Mouse (Mus musculus) MN1 (cell line): Measurements from ENCODE around the gene Il2rg.
A peak's percentile ranks its signal among the peaks of the same experiment; 100 is the strongest.

ENCODE experiments used
- DNase-seq: peaks from one replicate; pipeline ENCODE4 v3.0.0-alpha.2; 2016; ENCODE audit warnings: low spot score

Il2rg gene

GRCm38 (mm10) chrX:101268025-101268754 is at the start of gene Il2rg:
Il2rg (minus strand) TSS chrX:101268255.
- DNase-seq = no peak

GRCm38 (mm10) chrX:101313625-101314359 is 45.7 kb upstream of the Il2rg start:
- no peak for DNase-seq

GRCm38 (mm10) chrX:101309299-101309698 is 41.2 kb upstream of the Il2rg start:
- DNase-seq = no peak

- DNase-seq = no peak
Measured at GRCm38 (mm10) chrX:101304646-101305045, 36.6 kb upstream of the Il2rg start.

- no peak for DNase-seq
Measured at GRCm38 (mm10) chrX:101301654-101302053, 33.6 kb upstream of the Il2rg start.

DNA sequence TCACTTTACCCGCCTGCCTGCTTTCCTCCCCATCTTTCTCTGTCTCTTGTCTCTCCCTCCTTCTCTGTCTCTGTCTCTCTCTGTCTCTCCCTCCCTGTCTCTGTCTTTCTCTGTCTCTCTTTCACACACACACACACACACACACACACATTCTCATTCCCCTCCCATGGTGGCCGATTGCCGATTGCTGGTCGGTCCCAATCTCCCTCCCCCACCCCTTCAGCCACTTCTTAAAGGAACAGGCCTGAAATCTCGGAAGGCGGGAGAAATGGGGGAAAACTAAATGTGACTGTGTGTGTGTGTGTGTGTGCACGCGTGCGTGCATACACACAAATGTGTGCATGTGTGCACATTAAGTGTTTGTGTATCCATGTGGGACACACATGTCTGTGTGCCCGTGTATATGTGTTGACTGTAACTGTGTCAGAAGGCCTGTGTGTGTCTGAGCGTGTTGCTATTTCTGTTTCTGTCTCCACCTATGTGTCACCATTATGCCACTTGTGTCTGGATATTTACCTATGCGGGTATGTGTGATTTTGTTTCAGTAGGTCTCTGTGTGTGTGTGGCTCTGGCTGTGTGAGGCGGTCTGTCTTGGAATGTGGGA is 32.5 kb upstream of the Il2rg start:
- DNase-seq = no peak

DNA sequence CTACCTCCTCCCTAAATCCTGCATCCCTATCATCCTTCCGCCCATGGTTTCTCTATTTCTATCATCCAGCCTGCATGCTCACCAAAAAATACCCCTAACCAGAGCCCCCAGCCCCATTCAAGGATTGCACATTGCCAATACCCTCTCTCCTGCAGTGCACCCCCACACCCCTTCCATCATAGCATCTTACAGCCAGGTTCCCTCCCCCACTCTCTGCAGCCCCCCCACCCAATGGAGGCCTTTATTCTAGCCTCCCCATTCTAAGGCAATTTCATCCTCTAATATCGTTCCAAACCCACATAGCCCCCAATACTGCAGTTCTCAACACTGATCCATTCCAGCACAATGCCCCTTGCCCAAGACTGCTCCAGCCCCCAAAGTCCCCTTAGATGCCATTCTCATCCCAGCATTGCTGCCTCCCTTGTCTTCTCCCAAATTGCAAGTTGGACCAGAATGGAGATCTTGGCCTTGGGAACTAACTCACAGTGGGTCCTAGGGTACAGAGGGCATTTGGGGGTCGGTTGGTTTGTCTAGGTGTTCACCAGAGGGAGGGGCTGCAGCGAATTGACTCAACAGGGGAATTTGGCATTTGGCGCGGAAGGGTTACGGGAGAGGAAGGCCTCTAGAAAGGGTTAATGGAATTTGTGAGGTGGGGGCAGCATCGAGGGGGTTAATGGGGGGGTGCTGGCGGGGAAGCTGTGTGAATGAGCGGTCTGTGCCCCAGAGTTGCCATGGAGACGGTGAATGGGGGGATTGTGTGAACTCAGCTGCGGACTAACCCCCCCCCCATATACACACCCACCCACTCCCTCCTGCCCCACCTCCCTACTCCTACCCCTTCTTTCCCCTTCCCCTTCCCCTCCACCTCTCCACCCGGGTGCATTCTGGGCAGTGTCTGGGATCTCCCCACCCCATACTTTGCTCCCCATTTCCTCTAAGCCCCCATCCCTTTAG is 31.7 kb upstream of the Il2rg start:
- no peak for DNase-seq

GRCm38 (mm10) chrX:101299055-101299454 is 31.0 kb upstream of the Il2rg start, which contains the start of gene Nlgn3:
Nlgn3 (plus strand) TSS chrX:101299168.
- no peak for DNase-seq

GRCm38 (mm10) chrX:101290111-101290510 is 22.1 kb upstream of the Il2rg start:
- DNase-seq = no peak

DNA sequence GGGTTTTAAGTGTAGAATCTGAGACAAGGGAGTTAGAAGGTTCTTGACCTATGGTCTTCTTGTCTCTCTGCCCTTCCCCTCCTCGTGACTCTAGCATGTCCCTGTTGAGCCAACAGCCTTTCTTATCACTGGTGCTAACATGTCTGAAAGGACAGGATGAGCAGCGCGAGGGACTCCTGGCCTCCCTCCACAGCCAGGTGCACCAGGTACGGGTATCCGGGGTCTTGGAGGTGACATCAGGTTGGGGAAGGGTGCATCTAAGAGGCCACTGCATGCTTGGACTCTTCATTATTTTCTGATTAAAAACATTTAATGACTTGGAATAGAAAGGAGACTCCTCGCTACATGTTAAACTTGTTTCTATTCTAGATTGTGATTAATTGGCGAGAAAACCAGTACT is 21.0 kb upstream of the Il2rg start:
- DNase-seq = no peak

- DNase-seq = no peak
Measured at GRCm38 (mm10) chrX:101288432-101288831, 20.4 kb upstream of the Il2rg start.

GRCm38 (mm10) chrX:101287543-101287942 is 19.5 kb upstream of the Il2rg start:
- no peak for DNase-seq

DNA sequence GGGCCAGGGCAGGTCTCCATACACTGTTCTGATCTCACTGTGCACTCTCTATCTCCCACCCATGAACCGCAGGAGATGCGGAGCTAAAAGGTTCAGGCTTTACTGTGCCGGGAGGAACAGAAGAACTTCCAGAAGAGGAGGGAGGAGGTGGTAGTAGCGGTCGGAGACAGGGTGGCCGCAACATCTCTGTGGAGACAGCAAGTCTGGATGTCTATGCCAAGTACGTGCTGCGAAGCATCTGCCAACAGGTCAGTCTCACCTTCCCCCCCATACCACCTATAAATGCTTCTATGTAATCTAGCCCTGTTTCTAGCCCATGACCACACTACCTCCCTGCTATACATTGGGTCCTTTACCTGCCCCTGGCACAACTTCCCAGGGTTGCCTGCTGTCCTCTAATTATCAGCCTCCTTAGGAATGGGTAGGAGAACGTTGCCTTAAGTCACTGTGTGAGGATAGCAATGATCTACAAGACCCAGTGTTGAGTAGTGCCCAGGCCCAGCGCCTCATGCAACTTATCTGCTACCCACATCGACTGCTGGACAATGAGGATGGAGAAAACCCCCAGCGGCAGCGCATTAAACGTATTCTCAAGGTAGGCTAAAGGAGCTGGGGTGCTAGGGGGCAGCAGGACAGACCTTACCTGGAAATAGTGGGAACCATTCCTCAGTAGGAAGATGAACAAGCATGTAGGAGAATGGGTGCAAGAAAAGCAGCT is 18.1 kb upstream of the Il2rg start:
- no peak for DNase-seq

DNA sequence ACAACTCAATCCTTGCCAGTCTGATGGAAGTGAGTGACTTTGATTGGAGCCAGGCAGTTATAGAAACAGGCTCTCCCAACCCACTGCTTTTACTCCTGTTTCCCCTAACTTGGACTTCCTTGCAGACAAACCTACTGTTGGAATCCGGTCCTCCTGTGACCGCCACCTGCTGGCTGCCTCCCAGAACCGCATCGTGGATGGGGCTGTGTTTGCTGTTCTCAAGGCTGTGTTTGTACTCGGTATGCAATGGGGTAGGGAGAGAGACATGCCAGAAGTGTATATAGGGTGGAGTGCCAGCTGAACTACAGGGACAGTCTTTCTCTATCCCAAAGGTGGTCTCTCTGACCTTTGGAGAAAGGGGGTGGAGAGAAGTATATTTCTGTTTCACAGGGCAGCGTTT is 17.5 kb upstream of the Il2rg start:
- DNase-seq = peak; percentile 37

DNA sequence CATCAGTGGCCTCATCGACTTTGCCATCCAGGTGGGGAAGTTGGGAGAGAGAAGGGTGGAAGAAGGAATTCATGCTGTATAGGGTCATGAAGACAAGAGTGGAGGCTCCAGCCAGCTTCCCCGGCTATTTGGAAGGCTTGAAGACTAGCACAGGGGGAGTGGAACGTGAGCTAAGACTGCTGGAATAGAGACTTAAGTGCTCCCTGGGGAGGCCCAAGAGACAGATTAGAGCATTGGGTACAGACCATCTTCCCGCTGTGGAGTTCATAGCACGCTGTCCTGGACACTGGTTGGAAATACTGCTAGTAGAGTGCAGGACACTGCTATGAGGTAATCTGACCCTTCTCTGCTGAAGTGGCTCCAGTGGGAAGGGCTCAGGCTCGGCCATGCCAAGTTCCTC is 14.8 kb upstream of the Il2rg start:
- DNase-seq = no peak

DNA sequence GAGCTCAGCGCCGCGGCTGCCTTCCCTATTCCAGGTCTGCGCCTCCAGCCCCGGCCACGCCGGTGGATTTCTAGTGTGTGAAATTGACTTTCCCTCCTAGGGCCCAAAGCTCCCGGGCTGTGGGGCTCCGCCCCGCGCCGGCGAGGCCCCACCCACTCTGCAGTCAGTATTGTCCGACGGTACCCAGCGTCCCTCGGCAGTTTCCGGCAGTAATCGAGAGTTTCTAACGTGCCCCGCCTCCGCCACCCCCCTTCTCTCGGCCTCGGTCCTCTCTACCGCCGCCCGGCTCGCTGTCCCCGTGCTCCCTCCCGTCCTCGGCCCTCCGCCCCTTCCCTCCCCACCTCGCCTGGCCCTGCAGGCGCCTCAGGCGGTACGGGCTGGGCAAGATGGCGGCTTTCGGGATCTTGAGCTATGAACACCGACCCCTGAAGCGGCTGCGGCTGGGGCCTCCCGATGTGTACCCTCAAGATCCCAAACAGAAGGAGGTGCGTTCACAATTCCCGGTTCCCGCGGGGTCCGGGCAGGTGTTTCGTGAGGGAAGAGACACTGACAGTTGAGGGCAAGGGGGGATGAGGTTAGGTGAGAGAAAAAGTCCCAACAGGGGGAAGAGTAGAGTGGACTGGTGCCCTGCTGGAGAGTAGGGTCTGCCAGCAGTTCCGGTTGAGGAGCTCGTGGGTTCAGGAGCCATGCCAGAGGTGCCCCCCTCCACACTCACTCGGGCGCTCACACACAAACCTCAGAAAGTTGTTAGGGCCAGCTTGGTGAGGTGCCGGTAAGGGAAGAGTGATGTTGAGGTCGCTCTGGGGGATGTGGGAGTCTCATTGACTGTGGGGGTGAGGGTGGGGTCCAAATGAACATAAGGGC is 6.1 kb upstream of the Il2rg start, which contains the start of gene Med12:
Gene Med12, plus strand, starts transcription at position 156 of the 864 bp plus-strand sequence.
- peak; percentile 87 for DNase-seq

DNA sequence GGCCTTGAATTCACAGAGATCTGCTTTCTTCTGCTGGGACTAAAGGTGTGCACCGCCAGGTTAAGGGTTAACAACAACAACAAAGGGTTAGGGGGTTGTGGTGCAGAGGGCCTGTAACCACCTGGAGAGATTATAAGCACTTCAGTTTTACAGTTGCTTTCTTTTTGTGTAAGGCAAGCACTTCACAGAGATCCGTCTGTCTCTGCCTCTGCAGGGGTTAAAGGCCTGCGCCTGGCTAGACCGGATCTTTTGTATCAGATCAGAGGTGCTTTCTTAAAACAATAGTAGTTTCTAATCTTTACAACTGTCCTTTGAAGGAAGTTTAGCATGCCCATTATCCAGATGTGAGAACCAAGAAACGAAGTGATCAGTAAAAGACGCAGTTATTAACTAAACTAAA is 5.4 kb upstream of the Il2rg start:
- no peak for DNase-seq

- DNase-seq = no peak
Measured at GRCm38 (mm10) chrX:101268755-101269124, 685 bp upstream of the Il2rg start, which contains the start of gene Gm20489. Gm20489 (minus strand) TSS chrX:101269023.

- DNase-seq = no peak
Measured at GRCm38 (mm10) chrX:101266631-101267030, 1.4 kb downstream of the Il2rg start.

GRCm38 (mm10) chrX:101263892-101264291 is 4.2 kb downstream of the Il2rg start, which contains the start of gene Gm614:
Gm614 (minus strand) TSS chrX:101263992.
- no peak for DNase-seq
